Mouse (Mus musculus) spleen, adult 2 months (tissue): Measurements from ENCODE around the gene Ezh1. TPM values are rescaled to one million over a fixed set of nuclear protein-coding genes. Genes with fewer than 3 reads are reported as not detected.

Experiments
- DNase-seq, 2 experiments: peaks; one replicate each; pipeline versions ENCODE4 v3.0.0 to v3.0.0-alpha.2; 2012 to 2021; ENCODE audit warnings: low spot score in 2 of 2, low read depth in 1 of 2
- H3K27ac ChIP-seq: fragments of 200-500 bp; 2 replicates; pipeline ENCODE4 v1.5.1; 2012; ENCODE audit warnings: low read length, inconsistent platforms; ENCODE audit not compliant: insufficient read depth
- H3K27me3 ChIP-seq: fragments of 200-500 bp; 2 replicates; pipeline ENCODE4 v1.6.1; 2012; ENCODE audit warnings: mild to moderate bottlenecking, moderate library complexity, low read length, inconsistent platforms; ENCODE audit not compliant: control insufficient read depth, insufficient read depth
- H3K36me3 ChIP-seq: fragments of 200-500 bp; 2 replicates; pipeline ENCODE4 v1.6.1; 2012; ENCODE audit warnings: mild to moderate bottlenecking, low read length, inconsistent platforms; ENCODE audit not compliant: control insufficient read depth, insufficient read depth
- H3K4me1 ChIP-seq: fragments of 200-500 bp; 2 replicates; pipeline ENCODE4 v1.6.1; 2011; ENCODE audit warnings: inconsistent platforms; ENCODE audit not compliant: control insufficient read depth, insufficient read depth, insufficient read length
- H3K4me3 ChIP-seq: fragments of 200-500 bp; 2 replicates; pipeline ENCODE4 v1.5.1; 2011; ENCODE audit warnings: mild to moderate bottlenecking, inconsistent platforms; ENCODE audit not compliant: insufficient read depth, insufficient read length; ENCODE audit errors: extremely low read depth
- CTCF ChIP-seq: fragments of 200-500 bp; IDR thresholded peaks from 2 replicates; pipeline ENCODE4 v1.5.1; 2011; ENCODE audit warnings: mild to moderate bottlenecking, inconsistent platforms; ENCODE audit not compliant: insufficient read depth, insufficient read length, insufficient replicate concordance; ENCODE audit errors: extremely low read depth
- POLR2A ChIP-seq: fragments of 200-500 bp; IDR thresholded peaks from 2 replicates; pipeline ENCODE4 v1.6.1; 2011; ENCODE audit warnings: low read depth, low read length, inconsistent platforms
- whole genome bisulfite sequencing: fragments of 180-500 bp; shearing (Covaris S2); methylation state at CpG from one replicate; pipeline ENCODE4 v1.1.7; 2018; 5-methylcytosine and 5-hydroxymethylcytosine counted together
- polyA plus RNA-seq: library from polyadenylated mRNA; depleted of rRNA; stranded (reverse); fragments of >200 nt; gene quantifications from 2 replicates; pipeline ENCODE4 v1.2.3, GENCODE M21; 2012

Gene Ezh1
- polyA plus RNA-seq, 1 experiment: 30.9 TPM

GRCm38 (mm10) chr11:101253613-101254389 is 27.5 kb upstream of the Ezh1 start, which contains the start of gene Vps25:
Vps25 (plus strand) TSS chr11:101253707.
- H3K27ac ChIP-seq: peak within 1 kb of the TSS; percentile 88
- peaks cover 3% of the 10 kb centered on the region for H3K4me1 ChIP-seq
- H3K36me3 ChIP-seq: peaks cover 9% of the 10 kb centered on the region
- WGBS: 1% methylated on average over 40 of the region's 40 CpGs
- no peaks in the 10 kb centered on the region for H3K27me3 ChIP-seq
- TF ChIP-seq CTCF (no peak), POLR2A (peak; percentile 88)
- peak within 1 kb of the TSS; percentile 85 for H3K4me3 ChIP-seq
- DNase-seq: peak; percentile 75 to 82

GRCm38 (mm10) chr11:101252941-101253340 is 26.7 kb upstream of the Ezh1 start:
- 6% methylated on average over 7 of the region's 7 CpGs for WGBS
- H3K27me3 ChIP-seq: no peaks in the 10 kb centered on the region
- TF ChIP-seq POLR2A: no peak
- TF ChIP-seq CTCF: no peak
- peaks cover 5% of the 10 kb centered on the region for H3K36me3 ChIP-seq
- H3K4me1 ChIP-seq: peaks cover 3% of the 10 kb centered on the region
- H3K27ac ChIP-seq: 0 out of 2 replicates have a peak overlapping the region, but pooled peaks have one; percentile 36
- H3K4me3 ChIP-seq: peak overlapping the region; percentile 85
- DNase-seq: no peak

GRCm38 (mm10) chr11:101251031-101251430 is 24.8 kb upstream of the Ezh1 start:
- H3K27ac ChIP-seq: no peak overlapping the region
- no peak overlapping the region for H3K4me3 ChIP-seq
- peaks cover 8% of the 10 kb centered on the region for H3K4me1 ChIP-seq
- WGBS: 86% methylated on average over 2 of the region's 2 CpGs
- DNase-seq: no peak
- peaks cover under 1% of the 10 kb centered on the region for H3K36me3 ChIP-seq
- peaks cover 8% of the 10 kb centered on the region for H3K27me3 ChIP-seq
- TF ChIP-seq POLR2A (no peak), CTCF (no peak)

- Histone ChIP-seq H3K36me3 (no peaks in the 10 kb centered on the region), H3K27ac (0 out of 2 replicates have a peak overlapping the region, but pooled peaks have one; percentile 4), H3K27me3 (peaks cover 13% of the 10 kb centered on the region), H3K4me3 (no peak overlapping the region), H3K4me1 (peaks cover 8% of the 10 kb centered on the region; the same call in 1 of the 2 replicates)
- WGBS: 42% methylated on average over 14 of the region's 14 CpGs
- DNase-seq: peak; percentile 41 to 55
- TF ChIP-seq POLR2A (no peak), CTCF (peak; percentile 43; the same call in 1 of the 2 replicates)
Observed at GRCm38 (mm10) chr11:101248258-101248994, 22.2 kb upstream of the Ezh1 start.

DNA sequence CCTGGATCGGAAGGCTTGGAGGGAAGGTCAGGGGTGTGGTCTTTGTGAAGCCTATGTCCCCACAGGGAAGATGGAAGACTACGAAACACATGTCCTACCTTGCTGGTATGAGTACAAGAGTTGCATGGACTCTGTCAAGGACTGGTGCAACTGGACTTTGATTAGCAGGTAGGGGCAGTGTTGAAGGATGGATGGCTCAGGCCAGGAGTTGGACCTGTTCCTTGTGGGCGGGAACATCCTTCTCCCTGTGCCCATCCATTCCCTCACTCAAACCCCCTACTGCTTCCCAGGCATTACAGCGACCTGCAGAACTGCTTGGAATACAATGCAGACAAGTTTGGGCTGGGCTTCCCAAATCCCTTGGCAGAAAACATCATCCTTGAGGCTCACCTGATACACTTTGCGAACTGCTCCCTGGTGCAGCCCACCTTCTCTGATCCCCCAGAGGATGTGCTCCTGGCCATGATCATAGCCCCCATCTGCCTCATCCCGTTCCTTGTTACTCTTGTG is 21.3 kb upstream of the Ezh1 start:
- H3K4me1 ChIP-seq: peaks cover 5% of the 10 kb centered on the region; the same call in 1 of the 2 replicates
- 0 out of 2 replicates have a peak overlapping the region, but pooled peaks have one; percentile 4 for H3K27ac ChIP-seq
- H3K27me3 ChIP-seq: peaks cover 13% of the 10 kb centered on the region
- H3K36me3 ChIP-seq: no peaks in the 10 kb centered on the region
- 85% methylated on average over 6 of the region's 6 CpGs for WGBS
- TF ChIP-seq CTCF (no peak), POLR2A (no peak)
- no peak for DNase-seq
- no peak overlapping the region; the same call in 1 of the 2 replicates for H3K4me3 ChIP-seq

- no peak for DNase-seq
- H3K4me1 ChIP-seq: peaks cover 4% of the 10 kb centered on the region; the same call in 1 of the 2 replicates
- H3K27ac ChIP-seq: peak overlapping the region; percentile 20; the same call in 1 of the 2 replicates
- H3K36me3 ChIP-seq: no peaks in the 10 kb centered on the region
- no peak for TF ChIP-seq CTCF
- no peak for TF ChIP-seq POLR2A
- peaks cover 13% of the 10 kb centered on the region for H3K27me3 ChIP-seq
- WGBS: 31% methylated on average over 7 of the region's 7 CpGs
- H3K4me3 ChIP-seq: peak overlapping the region; percentile 39
Observed at GRCm38 (mm10) chr11:101246702-101247012, 20.4 kb upstream of the Ezh1 start.
